Mouse (Mus musculus) MEL (cell line): ENCODE measurements at regions not wholly inside any gene's neighbourhood (a gene's known extent, or its start where the extent isn't known, plus 50 kb on each side); places are given as distances from the start of the nearest gene placed in this dataset.

Experiments
- DNase-seq: peaks from one replicate; pipeline ENCODE4 v3.0.0; 2011; ENCODE audit warnings: low read depth, low spot score
- H3K27ac ChIP-seq: 2 replicates; pipeline ENCODE4 v1.5.1; 2012; ENCODE audit warnings: low read depth, mild to moderate bottlenecking, control low read depth, low read length, moderate library complexity; ENCODE audit not compliant: control insufficient read depth
- H3K27me3 ChIP-seq, 2 experiments: fragments of 150-350 bp in 1 of 2; sonication (generic) in 1 of 2; 2 replicates each; pipeline ENCODE4 v1.6.1; 2012; ENCODE audit warnings: low read length in 2 of 2, mild to moderate bottlenecking in 2 of 2, improper control_type of control experiment in 1 of 2, moderate library complexity in 1 of 2; ENCODE audit not compliant: insufficient read depth in 2 of 2, control insufficient read depth in 1 of 2
- H3K36me3 ChIP-seq, 2 experiments: 2 replicates each; pipeline ENCODE4 v1.6.1; 2012 to 2014; ENCODE audit warnings: low read length in 2 of 2, improper control_type of control experiment in 1 of 2, inconsistent platforms in 1 of 2, mild to moderate bottlenecking in 1 of 2; ENCODE audit not compliant: insufficient read depth in 2 of 2, control insufficient read depth in 1 of 2
- H3K4me1 ChIP-seq, 2 experiments: fragments of 150-350 bp in 1 of 2; sonication (generic) in 1 of 2; 2 replicates each; pipeline ENCODE4 v1.6.1; 2012; ENCODE audit warnings: low read length in 2 of 2, improper control_type of control experiment in 1 of 2, mild to moderate bottlenecking in 1 of 2; ENCODE audit not compliant: insufficient read depth in 2 of 2, control insufficient read depth in 1 of 2
- H3K4me3 ChIP-seq, 2 experiments: fragments of 150-350 bp in 1 of 2; sonication (generic) in 1 of 2; 2 replicates each; pipeline ENCODE4 v1.5.1; 2012; ENCODE audit warnings: low read depth in 2 of 2, low read length in 2 of 2, mild to moderate bottlenecking in 2 of 2, moderate library complexity in 2 of 2, control low read depth in 1 of 2, improper control_type of control experiment in 1 of 2; ENCODE audit not compliant: control insufficient read depth in 1 of 2, insufficient read depth in 1 of 2
- H3K79me2 ChIP-seq: 2 replicates; pipeline ENCODE4 v1.6.1; 2012; ENCODE audit warnings: mild to moderate bottlenecking, low read length, moderate library complexity; ENCODE audit not compliant: control insufficient read depth, poor library complexity, insufficient read depth
- H3K9ac ChIP-seq: 2 replicates; pipeline ENCODE4 v1.6.1; 2012; ENCODE audit warnings: low read depth, mild to moderate bottlenecking, control low read depth, low read length, moderate library complexity; ENCODE audit not compliant: control insufficient read depth, poor library complexity, severe bottlenecking
- H3K9me3 ChIP-seq: fragments of 150-350 bp; sonication (generic); replicated peaks from 2 replicates; pipeline ENCODE4 v1.6.1; 2012; ENCODE audit warnings: mild to moderate bottlenecking, low read length, improper control_type of control experiment, moderate library complexity; ENCODE audit not compliant: insufficient read depth
- CHD1 ChIP-seq: IDR thresholded peaks from 2 replicates; pipeline ENCODE4 v1.6.1; 2012; ENCODE audit warnings: low read depth, mild to moderate bottlenecking, inconsistent platforms, low read length, improper control_type of control experiment
- E2F4 ChIP-seq: IDR thresholded peaks from 2 replicates; pipeline ENCODE4 v1.6.1; 2011; ENCODE audit warnings: low read depth, low read length, improper control_type of control experiment, borderline replicate concordance
- EP300 ChIP-seq, 2 experiments: IDR thresholded peaks; 2 replicates each; pipeline ENCODE4 v1.6.1; 2011; ENCODE audit warnings: improper control_type of control experiment in 2 of 2, low read length in 2 of 2, low read depth in 1 of 2, mild to moderate bottlenecking in 1 of 2
- ETS1 ChIP-seq: IDR thresholded peaks from 2 replicates; pipeline ENCODE4 v1.6.1; 2012; ENCODE audit warnings: low read depth, mild to moderate bottlenecking, inconsistent platforms, low read length, improper control_type of control experiment, moderate library complexity
- GATA1 ChIP-seq: IDR thresholded peaks from 2 replicates; pipeline ENCODE4 v1.6.1; 2011; ENCODE audit warnings: low read depth, low read length, improper control_type of control experiment
- HCFC1 ChIP-seq: IDR thresholded peaks from 2 replicates; pipeline ENCODE4 v1.6.1; 2012; ENCODE audit warnings: low read depth, mild to moderate bottlenecking, inconsistent platforms, low read length, improper control_type of control experiment, moderate library complexity
- JUND ChIP-seq: IDR thresholded peaks from 2 replicates; pipeline ENCODE4 v1.6.1; 2011; ENCODE audit warnings: low read depth, mild to moderate bottlenecking, improper control_type of control experiment, low read length
- MAX ChIP-seq: IDR thresholded peaks from 2 replicates; pipeline ENCODE4 v1.6.1; 2011; ENCODE audit warnings: low read length, improper control_type of control experiment
- MAZ ChIP-seq: IDR thresholded peaks from 2 replicates; pipeline ENCODE4 v1.6.1; 2012; ENCODE audit warnings: low read depth, mild to moderate bottlenecking, inconsistent platforms, low read length, improper control_type of control experiment
- MEF2A ChIP-seq: IDR thresholded peaks from 2 replicates; pipeline ENCODE4 v1.6.1; 2014; ENCODE audit warnings: low read depth, mild to moderate bottlenecking, inconsistent platforms, low read length, improper control_type of control experiment; ENCODE audit not compliant: poor library complexity, insufficient replicate concordance, severe bottlenecking; ENCODE audit errors: extremely low read depth
- NELFE ChIP-seq: IDR thresholded peaks from 2 replicates; pipeline ENCODE4 v1.6.1; 2011; ENCODE audit warnings: low read depth, low read length, improper control_type of control experiment
- NRF1 ChIP-seq: IDR thresholded peaks from 2 replicates; pipeline ENCODE4 v1.6.1; 2014; ENCODE audit warnings: low read depth, mild to moderate bottlenecking, inconsistent platforms, low read length, improper control_type of control experiment, moderate library complexity; ENCODE audit not compliant: poor library complexity, insufficient read depth, severe bottlenecking
- POLR2A ChIP-seq, 2 experiments: IDR thresholded peaks; 2 replicates each; pipeline ENCODE4 v1.6.1; 2011 to 2012; ENCODE audit warnings: low read length in 2 of 2, mild to moderate bottlenecking in 2 of 2, control low read depth in 1 of 2, improper control_type of control experiment in 1 of 2, low read depth in 1 of 2, moderate library complexity in 1 of 2; ENCODE audit not compliant: control insufficient read depth in 1 of 2, insufficient read depth in 1 of 2, poor library complexity in 1 of 2
- POLR2AphosphoS2 ChIP-seq: IDR thresholded peaks from 2 replicates; pipeline ENCODE4 v1.6.1; 2011; ENCODE audit warnings: low read length, improper control_type of control experiment
- RAD21 ChIP-seq: IDR thresholded peaks from 2 replicates; pipeline ENCODE4 v1.6.1; 2011; ENCODE audit warnings: mild to moderate bottlenecking, low read depth, low read length, improper control_type of control experiment
- RCOR1 ChIP-seq: IDR thresholded peaks from 2 replicates; pipeline ENCODE4 v1.6.1; 2012; ENCODE audit warnings: low read depth, mild to moderate bottlenecking, inconsistent platforms, low read length, improper control_type of control experiment
- SIN3A ChIP-seq: IDR thresholded peaks from 2 replicates; pipeline ENCODE4 v1.6.1; 2012; ENCODE audit warnings: low read length, improper control_type of control experiment, inconsistent platforms
- USF2 ChIP-seq, 2 experiments: IDR thresholded peaks; 2 replicates each; pipeline ENCODE4 v1.6.1; 2011 to 2012; ENCODE audit warnings: improper control_type of control experiment in 2 of 2, low read length in 2 of 2, borderline replicate concordance in 1 of 2, inconsistent platforms in 1 of 2, low read depth in 1 of 2, mild to moderate bottlenecking in 1 of 2; ENCODE audit not compliant: insufficient read depth in 1 of 2
- ZNF384 ChIP-seq: IDR thresholded peaks from 2 replicates; pipeline ENCODE4 v1.6.1; 2012; ENCODE audit warnings: low read depth, mild to moderate bottlenecking, inconsistent platforms, low read length, improper control_type of control experiment

GRCm38 (mm10) chr2:50853538-50854244, 295.2 kb downstream of the Rnd3 start:
- Histone ChIP-seq H3K79me2 (no peaks in the 10 kb centered on the region), H3K27me3 (no peaks in the 10 kb centered on the region), H3K36me3 (no peaks in the 10 kb centered on the region), H3K9ac (no peak overlapping the region), H3K27ac (no peak overlapping the region), H3K9me3 (no peaks in the 10 kb centered on the region), H3K4me1 (no peaks in the 10 kb centered on the region), H3K4me3 (no peak overlapping the region)
- no peak for DNase-seq
- TF ChIP-seq SIN3A (no peak), MAZ (no peak), NELFE (no peak)

DNA sequence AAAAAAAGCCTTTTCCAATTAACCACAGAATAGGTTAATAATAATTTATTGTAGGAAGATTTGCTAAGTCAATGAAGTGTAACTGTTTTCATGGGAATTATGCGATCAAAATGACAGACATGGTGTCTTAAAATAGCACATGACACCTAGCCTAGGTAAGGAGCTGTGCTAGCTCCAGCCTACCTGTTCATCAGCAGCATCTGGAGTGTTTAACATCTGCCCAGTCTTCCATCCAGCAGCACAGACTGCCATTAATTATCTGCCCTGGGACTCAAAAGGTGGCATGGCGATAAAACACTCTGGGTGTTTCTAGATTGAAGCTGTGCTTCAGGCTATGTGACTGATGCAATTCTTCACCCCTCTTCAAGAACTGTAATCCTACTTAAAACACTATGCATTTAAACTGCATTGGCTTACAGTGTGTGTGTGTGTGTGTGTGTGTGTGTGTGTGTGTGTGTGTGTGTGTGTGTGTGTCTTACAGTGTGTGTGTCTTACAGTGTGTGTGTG, 296.4 kb downstream of the Rnd3 start:
- no peaks in the 10 kb centered on the region for H3K27me3 ChIP-seq
- no peak overlapping the region for H3K9ac ChIP-seq
- no peak overlapping the region for H3K27ac ChIP-seq
- no peak overlapping the region for H3K4me3 ChIP-seq
- DNase-seq = no peak
- no peaks in the 10 kb centered on the region for H3K36me3 ChIP-seq
- TF ChIP-seq NRF1 = no peak
- no peak for TF ChIP-seq RCOR1
- TF ChIP-seq GATA1 = no peak
- TF ChIP-seq ETS1 = no peak
- no peak for TF ChIP-seq EP300 (IDR thresholded peaks at IDR 0.05; ENCODE audit: low read depth in 1 of 2, low read length in 2 of 2)
- TF ChIP-seq MEF2A = no peak
- no peaks in the 10 kb centered on the region for H3K4me1 ChIP-seq
- no peaks in the 10 kb centered on the region for H3K79me2 ChIP-seq
- H3K9me3 ChIP-seq = no peaks in the 10 kb centered on the region

GRCm38 (mm10) chr2:50850071-50850470, 298.8 kb downstream of the Rnd3 start:
- H3K79me2 ChIP-seq = no peaks in the 10 kb centered on the region
- no peak overlapping the region for H3K4me3 ChIP-seq
- no peak for TF ChIP-seq JUND
- TF ChIP-seq MAZ = no peak
- no peak for TF ChIP-seq POLR2AphosphoS2
- no peak for TF ChIP-seq MAX
- no peak for TF ChIP-seq ZNF384
- TF ChIP-seq RAD21 = no peak
- no peak for TF ChIP-seq HCFC1
- no peak for TF ChIP-seq POLR2A (IDR thresholded peaks at IDR 0.05; ENCODE audit: control insufficient read depth in 1 of 2, insufficient read depth in 1 of 2, low read depth in 1 of 2, low read length in 2 of 2, poor library complexity in 1 of 2)
- TF ChIP-seq USF2 (IDR thresholded peaks at IDR 0.05; ENCODE audit: borderline replicate concordance in 1 of 2, insufficient read depth in 1 of 2, low read depth in 1 of 2, low read length in 2 of 2) = no peak
- TF ChIP-seq GATA1 = no peak
- no peak for TF ChIP-seq E2F4
- no peak for TF ChIP-seq CHD1
- TF ChIP-seq SIN3A = no peak
- TF ChIP-seq ETS1 = no peak
- H3K27ac ChIP-seq = no peak overlapping the region
- no peak overlapping the region for H3K9ac ChIP-seq
- H3K4me1 ChIP-seq = no peaks in the 10 kb centered on the region
- H3K9me3 ChIP-seq = no peaks in the 10 kb centered on the region
- no peaks in the 10 kb centered on the region for H3K36me3 ChIP-seq
- DNase-seq = no peak
- H3K27me3 ChIP-seq = no peaks in the 10 kb centered on the region
